Mouse (Mus musculus): Measurements from ENCODE around the gene Tmem14c.

Tmem14c gene

GRCm38 (mm10) chr13:41008271-41008670, 7.8 kb upstream of the Tmem14c start:
- in situ Hi-C loops (cut with MboI): no loop called here

GRCm38 (mm10) chr13:41008946-41009345, 7.1 kb upstream of the Tmem14c start:
- in situ Hi-C loops (cut with MboI): no loop called here

- in situ Hi-C loops (cut with MboI): no loop called here
These were observed 809 bp downstream of the Tmem14c start for GRCm38 (mm10) chr13:41016797-41017405.

- in situ Hi-C loops (cut with MboI): no loop called here
These were observed 1.7 kb downstream of the Tmem14c start for GRCm38 (mm10) chr13:41017832-41018231.

- in situ Hi-C loops (cut with MboI): no loop called here
These were observed 2.1 kb downstream of the Tmem14c start for GRCm38 (mm10) chr13:41018236-41018635.

GRCm38 (mm10) chr13:41018756-41019591, 2.9 kb downstream of the Tmem14c start:
- in situ Hi-C loops (cut with MboI): no loop called here

GRCm38 (mm10) chr13:41020494-41020893, 4.4 kb downstream of the Tmem14c start:
- in situ Hi-C loops (cut with MboI): no loop called here

GRCm38 (mm10) chr13:41021607-41022006, 5.5 kb downstream of the Tmem14c start:
- in situ Hi-C loops (cut with MboI): no loop called here

GRCm38 (mm10) chr13:41022099-41022498, 6.0 kb downstream of the Tmem14c start:
- in situ Hi-C loops (cut with MboI): no loop called here

GRCm38 (mm10) chr13:41030098-41030497, 14.0 kb downstream of the Tmem14c start:
- in situ Hi-C loops (cut with MboI): no loop called here

GRCm38 (mm10) chr13:41042511-41042910, 26.4 kb downstream of the Tmem14c start:
- in situ Hi-C loops (cut with MboI): no loop called here

- in situ Hi-C loops (cut with MboI): no loop called here
These were observed 29.8 kb downstream of the Tmem14c start for GRCm38 (mm10) chr13:41045901-41046300.

GRCm38 (mm10) chr13:41047280-41047679, 31.2 kb downstream of the Tmem14c start:
- in situ Hi-C loops (cut with MboI): no loop called here

GRCm38 (mm10) chr13:41051965-41052364, 35.9 kb downstream of the Tmem14c start:
- in situ Hi-C loops (cut with MboI): no loop called here

- in situ Hi-C loops (cut with MboI): no loop called here
These were observed 51.5 kb downstream of the Tmem14c start for GRCm38 (mm10) chr13:41067618-41068017.

- in situ Hi-C loops (cut with MboI): no loop called here
These were observed 55.5 kb downstream of the Tmem14c start for GRCm38 (mm10) chr13:41071617-41072016.
